Mouse (Mus musculus): ENCODE results near the gene Disc1.

GRCm38 (mm10) chr8:125098050-125098449 is 44.1 kb downstream of the Disc1 start:
- TF ChIP-seq CTCF (IDR thresholded peaks at IDR 0.05 in 2 of 3, conservative IDR thresholded peaks at IDR 0.05 in 1 of 3; ENCODE audit: control insufficient read depth in 1 of 3, insufficient read depth in 1 of 3, low read depth in 2 of 3, low read length in 3 of 3, poor library complexity in 1 of 3, severe bottlenecking in 1 of 3): no peak
- TF ChIP-seq TCF12 (IDR thresholded peaks at IDR 0.05; ENCODE audit: low read depth, low read length): no peak
- TF ChIP-seq POLR2AphosphoS2 (IDR thresholded peaks at IDR 0.05; ENCODE audit: low read length): no peak
- no peak for TF ChIP-seq EP300 (IDR thresholded peaks at IDR 0.05; ENCODE audit: low read depth in 1 of 2, low read length in 2 of 2)
- no peak for TF ChIP-seq SMC3 (IDR thresholded peaks at IDR 0.05; ENCODE audit: low read depth, low read length)
- TF ChIP-seq MAFK (IDR thresholded peaks at IDR 0.05; ENCODE audit: borderline replicate concordance, low read depth, low read length): no peak
- no peak for TF ChIP-seq KAT2A (conservative IDR thresholded peaks at IDR 0.05; ENCODE audit: low read depth, low read length)
- TF ChIP-seq USF2 (IDR thresholded peaks at IDR 0.05; ENCODE audit: borderline replicate concordance in 1 of 2, insufficient read depth in 1 of 2, low read depth in 1 of 2, low read length in 2 of 2): no peak
